Comparison of ENCODE assay signal across 23 mouse cellular contexts in the genomic region with DNA sequence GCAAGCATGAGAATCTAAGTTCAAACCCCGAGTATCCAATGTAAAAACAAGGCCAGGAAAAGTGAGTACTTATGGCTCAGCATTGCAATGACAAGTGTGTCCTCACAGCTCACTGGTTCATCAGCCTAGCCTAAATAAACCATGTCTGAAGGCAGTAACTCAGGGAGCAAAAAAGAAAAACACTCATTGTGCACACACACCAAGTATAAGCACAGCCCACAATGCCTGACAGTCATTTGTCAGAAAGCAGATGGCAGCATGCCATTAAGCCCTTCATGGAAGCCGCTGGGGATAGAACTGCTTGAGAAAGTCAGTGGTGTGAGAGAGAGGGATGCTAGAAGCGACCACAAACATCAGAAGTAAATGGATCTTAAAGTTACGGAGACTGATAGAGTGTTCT. TPM values are rescaled to one million over a fixed set of nuclear protein-coding genes. Genes with fewer than 3 reads are reported as not detected.
DNase-seq lines count a peak whose midpoint lies in the region; ATAC-seq lines count a peak whose summit lies in the region.
"Had no signal": no experiment of that assay in that cellular context is flagged by ENCODE, and none has a peak within 500 bp of the region (broad histone marks: within the 10 kb centered on the region; RNA-seq: fewer than 3 reads in every experiment).

No protein-coding gene starts in this region.

- no peaks in the 10 kb centered on the region for H3K4me1 ChIP-seq in hindbrain, embryonic 11.5 days (replicated peaks; ENCODE audit: control insufficient read depth, insufficient read depth, low read length)
- H3K4me1 ChIP-seq in hindbrain, embryonic 10.5 days (replicated peaks), result no peaks in the 10 kb centered on the region
- H3K4me1 ChIP-seq in hindbrain, embryonic 15.5 days (replicated peaks), result no peaks in the 10 kb centered on the region
- H3K4me1 ChIP-seq in neural tube, embryonic 15.5 days, result no peaks in the 10 kb centered on the region
- H3K4me1 ChIP-seq: embryonic facial prominence, embryonic 12.5 days; heart, embryonic 15.5 days had no signal

- H3K9me3 ChIP-seq in hindbrain, embryonic 11.5 days (ENCODE audit: control insufficient read depth, low read length), result no peaks in the 10 kb centered on the region
- peaks cover 3% of the 10 kb centered on the region; the same call in 1 of the 2 replicates for H3K9me3 ChIP-seq in hindbrain, embryonic 10.5 days
- no peaks in the 10 kb centered on the region for H3K9me3 ChIP-seq in hindbrain, embryonic 15.5 days
- no peaks in the 10 kb centered on the region for H3K9me3 ChIP-seq in neural tube, embryonic 15.5 days (replicated peaks)
- H3K9me3 ChIP-seq: embryonic facial prominence, embryonic 12.5 days; heart, embryonic 15.5 days had no signal

- ATAC-seq in hindbrain, embryonic 11.5 days (ENCODE audit: low FRiP score), result peak; percentile 87
- ATAC-seq in hindbrain, embryonic 15.5 days (ENCODE audit: low FRiP score, low read depth), result peak; percentile 65; the same call in 1 of the 2 replicates
- peak; percentile 49 for ATAC-seq in neural tube, embryonic 15.5 days (ENCODE audit: low FRiP score)
- ATAC-seq: activated CD4-positive, CD25-positive, alpha-beta regulatory T cell, adult 4 months had no signal

- DNase-seq in hindbrain, embryonic 11.5 days (ENCODE audit: low spot score), result peak; percentile 32
- no peak for DNase-seq in hindbrain, embryonic 10.5 days (ENCODE audit: low spot score)
- peak; percentile 30 for DNase-seq in retina, postnatal 1 day
- DNase-seq in retina, embryonic 14.5 days (ENCODE audit: low spot score), result no peak
- no peak for DNase-seq in gastrocnemius, postnatal 14 days
- no peak for DNase-seq in adrenal gland, postnatal 4 days (ENCODE audit: low spot score in 2 of 2)
- DNase-seq: cerebellum, adult 2 months; right cerebral cortex, adult 18-20 months had no signal

- intact Hi-C loops in gastrocnemius, postnatal 14 days (cut with DNase I; ENCODE audit: low total_unique reads), result no loop called here

- no peak overlapping the region for H3K4me3 ChIP-seq in hindbrain, embryonic 11.5 days (ENCODE audit: low read depth, low read length)
- no peak overlapping the region for H3K4me3 ChIP-seq in hindbrain, embryonic 10.5 days
- no peak overlapping the region for H3K4me3 ChIP-seq in hindbrain, embryonic 15.5 days
- no peak overlapping the region for H3K4me3 ChIP-seq in neural tube, embryonic 15.5 days (replicated peaks)
- H3K4me3 ChIP-seq: embryonic facial prominence, embryonic 12.5 days; heart, embryonic 15.5 days had no signal

- no peak overlapping the region for H3K4me2 ChIP-seq in hindbrain, embryonic 11.5 days (replicated peaks; ENCODE audit: low read depth, low read length)
- no peak overlapping the region for H3K4me2 ChIP-seq in hindbrain, embryonic 15.5 days
- no peak overlapping the region for H3K4me2 ChIP-seq in neural tube, embryonic 15.5 days
- H3K4me2 ChIP-seq: embryonic facial prominence, embryonic 12.5 days; heart, embryonic 15.5 days had no signal

- 60% methylated on average over 4 of the region's 4 CpGs for WGBS in hindbrain, embryonic 11.5 days
- 77% methylated on average over 4 of the region's 4 CpGs for WGBS in hindbrain, embryonic 10.5 days
- WGBS in hindbrain, embryonic 15.5 days, result 36% methylated on average over 4 of the region's 4 CpGs
- WGBS in neural tube, embryonic 15.5 days, result 16% methylated on average over 4 of the region's 4 CpGs

- H3K27me3 ChIP-seq in hindbrain, embryonic 11.5 days (ENCODE audit: control insufficient read depth, insufficient read depth, low read length), result no peaks in the 10 kb centered on the region
- no peaks in the 10 kb centered on the region for H3K27me3 ChIP-seq in hindbrain, embryonic 10.5 days (ENCODE audit: insufficient read depth, poor library complexity, severe bottlenecking)
- no peaks in the 10 kb centered on the region for H3K27me3 ChIP-seq in hindbrain, embryonic 15.5 days
- H3K27me3 ChIP-seq in neural tube, embryonic 15.5 days (replicated peaks), result no peaks in the 10 kb centered on the region
- H3K27me3 ChIP-seq: CH12.LX; embryonic facial prominence, embryonic 12.5 days; heart, embryonic 15.5 days had no signal

- no peak overlapping the region for H3K9ac ChIP-seq in hindbrain, embryonic 11.5 days (ENCODE audit: low read depth, low read length)
- H3K9ac ChIP-seq in hindbrain, embryonic 15.5 days, result no peak overlapping the region
- no peak overlapping the region for H3K9ac ChIP-seq in neural tube, embryonic 15.5 days (replicated peaks)
- H3K9ac ChIP-seq: embryonic facial prominence, embryonic 12.5 days; heart, embryonic 15.5 days; liver, embryonic 14.5 days had no signal

- no peak overlapping the region for H3K27ac ChIP-seq in hindbrain, embryonic 11.5 days (ENCODE audit: low read depth, low read length)
- H3K27ac ChIP-seq in hindbrain, embryonic 10.5 days, result no peak overlapping the region
- H3K27ac ChIP-seq in hindbrain, embryonic 15.5 days (replicated peaks), result no peak overlapping the region
- 0 out of 2 replicates have a peak overlapping the region, but pooled peaks have one; percentile 56 for H3K27ac ChIP-seq in neural tube, embryonic 15.5 days (replicated peaks)
- H3K27ac ChIP-seq: embryonic facial prominence, embryonic 12.5 days; heart, embryonic 15.5 days; kidney, postnatal 0 days; liver, embryonic 14.5 days; stomach, postnatal 0 days had no signal

- H3K36me3 ChIP-seq in hindbrain, embryonic 11.5 days (ENCODE audit: control insufficient read depth, insufficient read depth, low read length), result no peaks in the 10 kb centered on the region
- H3K36me3 ChIP-seq in hindbrain, embryonic 10.5 days, result peaks cover 37% of the 10 kb centered on the region
- peaks cover 24% of the 10 kb centered on the region; the same call in 1 of the 2 replicates for H3K36me3 ChIP-seq in hindbrain, embryonic 15.5 days
- peaks cover 29% of the 10 kb centered on the region for H3K36me3 ChIP-seq in neural tube, embryonic 15.5 days

RNA-seq across cellular contexts. Expression of a gene that starts 31.0 kb away (rescaled TPM):
- 69.4 and 71.8 TPM in 2 replicates for polyA plus RNA-seq in hindbrain, embryonic 11.5 days (2014; fragmentation: Nextera tagmentation; extraction: Ambion mirVana)
- polyA plus RNA-seq in hindbrain, embryonic 10.5 days (2016; fragmentation: Nextera tagmentation; extraction: Ambion mirVana), result 52.3 and 52.5 TPM in 2 replicates
- 76.5 and 78.1 TPM in 2 replicates for polyA plus RNA-seq in hindbrain, embryonic 15.5 days (2015; fragmentation: Nextera tagmentation; extraction: Ambion mirVana)
- 81.3 and 87.0 TPM in 2 replicates for polyA plus RNA-seq in neural tube, embryonic 15.5 days (2015; fragmentation: Nextera tagmentation; extraction: Ambion mirVana)
- 10 to 100 TPM; 14.6 to 16.0 TPM for total RNA-seq in gastrocnemius, postnatal 14 days (2021)
- total RNA-seq in adrenal gland, postnatal 4 days (2021), result 10 to 100 TPM; 40.8 to 42.1 TPM

RNA-seq across cellular contexts. Expression of a gene that starts 37.7 kb away (rescaled TPM):
- polyA plus RNA-seq in hindbrain, embryonic 11.5 days (2014; fragmentation: Nextera tagmentation; extraction: Ambion mirVana), result not detected in 2 replicates
- polyA plus RNA-seq in hindbrain, embryonic 10.5 days (2016; fragmentation: Nextera tagmentation; extraction: Ambion mirVana), result 0.09 and 0.10 TPM in 2 replicates
- polyA plus RNA-seq in hindbrain, embryonic 15.5 days (2015; fragmentation: Nextera tagmentation; extraction: Ambion mirVana), result 0.09 TPM in 1 of 2 replicates, not detected in the other
- 0.06 TPM in 1 of 2 replicates, not detected in the other for polyA plus RNA-seq in neural tube, embryonic 15.5 days (2015; fragmentation: Nextera tagmentation; extraction: Ambion mirVana)
- 10 to 100 TPM; 13.4 to 14.3 TPM for total RNA-seq in gastrocnemius, postnatal 14 days (2021)
- total RNA-seq in adrenal gland, postnatal 4 days (2021), result 1 to 10 TPM in 1 of 2 experiments, under 1 TPM in 1; 0.71 to 1.1 TPM
- total RNA-seq: CH12.LX; megakaryocyte, adult 5-6 weeks had no signal
- polyA plus RNA-seq: activated CD4-positive, CD25-positive, alpha-beta regulatory T cell, adult 4 months; embryonic facial prominence, embryonic 12.5 days; heart, embryonic 15.5 days; intestine, embryonic 14.5 days; limb, embryonic 11.5 days; spleen, adult 2 months; stomach, postnatal 0 days had no signal

RNA-seq across cellular contexts. Expression of a gene that starts 52.9 kb away (rescaled TPM):
- polyA plus RNA-seq in hindbrain, embryonic 11.5 days (2014; fragmentation: Nextera tagmentation; extraction: Ambion mirVana), result 12.1 and 12.3 TPM in 2 replicates
- polyA plus RNA-seq in hindbrain, embryonic 10.5 days (2016; fragmentation: Nextera tagmentation; extraction: Ambion mirVana), result 21.3 and 27.8 TPM in 2 replicates
- 15.7 and 16.7 TPM in 2 replicates for polyA plus RNA-seq in hindbrain, embryonic 15.5 days (2015; fragmentation: Nextera tagmentation; extraction: Ambion mirVana)
- polyA plus RNA-seq in neural tube, embryonic 15.5 days (2015; fragmentation: Nextera tagmentation; extraction: Ambion mirVana), result 15.4 and 20.4 TPM in 2 replicates
- 1 to 10 TPM; 6.0 TPM for total RNA-seq in gastrocnemius, postnatal 14 days (2021)
- 10 to 100 TPM; 18.5 to 20.3 TPM for total RNA-seq in adrenal gland, postnatal 4 days (2021)

RNA-seq across cellular contexts. Expression of a gene that starts 56.7 kb away (rescaled TPM):
- polyA plus RNA-seq in hindbrain, embryonic 11.5 days (2014; fragmentation: Nextera tagmentation; extraction: Ambion mirVana), result not detected in 2 replicates
- not detected in 2 replicates for polyA plus RNA-seq in hindbrain, embryonic 10.5 days (2016; fragmentation: Nextera tagmentation; extraction: Ambion mirVana)
- not detected in 2 replicates for polyA plus RNA-seq in hindbrain, embryonic 15.5 days (2015; fragmentation: Nextera tagmentation; extraction: Ambion mirVana)
- not detected in 2 replicates for polyA plus RNA-seq in neural tube, embryonic 15.5 days (2015; fragmentation: Nextera tagmentation; extraction: Ambion mirVana)
- total RNA-seq in gastrocnemius, postnatal 14 days (2021), result not detected
- total RNA-seq in adrenal gland, postnatal 4 days (2021), result not detected
- total RNA-seq: CH12.LX; gastrocnemius, postnatal 4 days; layer of hippocampus, postnatal 10 days; megakaryocyte, adult 5-6 weeks had no signal
- polyA plus RNA-seq: activated CD4-positive, CD25-positive, alpha-beta regulatory T cell, adult 4 months; cerebellum, adult 2 months; embryonic facial prominence, embryonic 12.5 days; heart, embryonic 15.5 days; intestine, embryonic 14.5 days; kidney, postnatal 0 days; limb, embryonic 11.5 days; liver, embryonic 14.5 days; spleen, adult 2 months; stomach, postnatal 0 days had no signal

Comparison
In these comparisons a context has a peak if more than half of its experiments do, and no peak if none do; other contexts are left out.
1. DNase-seq: peak in hindbrain, embryonic 11.5 days (single experiment) and retina, postnatal 1 day (single experiment); none in hindbrain, embryonic 10.5 days (single experiment), retina, embryonic 14.5 days (single experiment), gastrocnemius, postnatal 14 days (single experiment) and adrenal gland, postnatal 4 days (0 of 2).
2. Peak in every context shown above with its lines, with median percentiles within 50 percentile points of each other: ATAC-seq.